Mouse (Mus musculus) hindlimb bud, embryonic 11.5 days (tissue): Measurements from ENCODE around the gene Apba3.

ENCODE experiments used
- DNase-seq: peaks from one replicate; pipeline ENCODE4 v3.0.0-alpha.2; 2012; ENCODE audit warnings: low read depth, low spot score; ENCODE audit errors: extremely low spot score

The Apba3 gene

GRCm38 (mm10) chr10:81289278-81289677, 22.5 kb downstream of the Apba3 start:
- DNase-seq, result no peak

- DNase-seq, result no peak
Observed at GRCm38 (mm10) chr10:81289811-81290210, 23.1 kb downstream of the Apba3 start.

GRCm38 (mm10) chr10:81290698-81291460, 24.1 kb downstream of the Apba3 start:
- no peak for DNase-seq

- no peak for DNase-seq
Observed at GRCm38 (mm10) chr10:81291511-81292104, 24.8 kb downstream of the Apba3 start, which contains the start of gene Tjp3. Tjp3 (minus strand) TSS chr10:81291581.

GRCm38 (mm10) chr10:81292554-81293333, 26.0 kb downstream of the Apba3 start, which contains the start of gene Pip5k1c:
Pip5k1c (plus strand) TSS chr10:81292963.
- peak; percentile 99 for DNase-seq

- DNase-seq, result no peak
Observed at GRCm38 (mm10) chr10:81293334-81294030, 26.7 kb downstream of the Apba3 start.

GRCm38 (mm10) chr10:81294442-81294841, 27.7 kb downstream of the Apba3 start:
- no peak for DNase-seq

- DNase-seq, result no peak
Observed at GRCm38 (mm10) chr10:81295185-81295584, 28.4 kb downstream of the Apba3 start.

GRCm38 (mm10) chr10:81297246-81297645, 30.5 kb downstream of the Apba3 start:
- no peak for DNase-seq

GRCm38 (mm10) chr10:81297845-81298244, 31.1 kb downstream of the Apba3 start:
- DNase-seq, result no peak

GRCm38 (mm10) chr10:81298369-81299100, 31.8 kb downstream of the Apba3 start:
- no peak for DNase-seq

GRCm38 (mm10) chr10:81299585-81300351, 33.0 kb downstream of the Apba3 start:
- DNase-seq, result no peak

- no peak for DNase-seq
Observed at GRCm38 (mm10) chr10:81300352-81300907, 33.7 kb downstream of the Apba3 start.

- DNase-seq, result no peak
Observed at GRCm38 (mm10) chr10:81301321-81301720, 34.6 kb downstream of the Apba3 start.

- no peak for DNase-seq
Observed at GRCm38 (mm10) chr10:81302288-81302687, 35.5 kb downstream of the Apba3 start.

GRCm38 (mm10) chr10:81302781-81303218, 36.0 kb downstream of the Apba3 start:
- DNase-seq, result no peak

GRCm38 (mm10) chr10:81303258-81303657, 36.5 kb downstream of the Apba3 start:
- DNase-seq, result no peak

GRCm38 (mm10) chr10:81303761-81304160, 37.0 kb downstream of the Apba3 start:
- no peak for DNase-seq

- DNase-seq, result no peak
Observed at GRCm38 (mm10) chr10:81304597-81305238, 38.0 kb downstream of the Apba3 start.
